Mouse (Mus musculus) frontal cortex, postnatal 10 days (tissue): ENCODE data around the gene Ppp1r1c.
A peak's percentile ranks its signal among the peaks of the same experiment; 100 is the strongest.

Experiments
- DNase-seq, 2 experiments: peaks; one replicate each; pipeline ENCODE4 v3.0.0; 2022; ENCODE audit warnings: low spot score in 2 of 2, mixed read lengths in 1 of 2

Ppp1r1c gene

DNA sequence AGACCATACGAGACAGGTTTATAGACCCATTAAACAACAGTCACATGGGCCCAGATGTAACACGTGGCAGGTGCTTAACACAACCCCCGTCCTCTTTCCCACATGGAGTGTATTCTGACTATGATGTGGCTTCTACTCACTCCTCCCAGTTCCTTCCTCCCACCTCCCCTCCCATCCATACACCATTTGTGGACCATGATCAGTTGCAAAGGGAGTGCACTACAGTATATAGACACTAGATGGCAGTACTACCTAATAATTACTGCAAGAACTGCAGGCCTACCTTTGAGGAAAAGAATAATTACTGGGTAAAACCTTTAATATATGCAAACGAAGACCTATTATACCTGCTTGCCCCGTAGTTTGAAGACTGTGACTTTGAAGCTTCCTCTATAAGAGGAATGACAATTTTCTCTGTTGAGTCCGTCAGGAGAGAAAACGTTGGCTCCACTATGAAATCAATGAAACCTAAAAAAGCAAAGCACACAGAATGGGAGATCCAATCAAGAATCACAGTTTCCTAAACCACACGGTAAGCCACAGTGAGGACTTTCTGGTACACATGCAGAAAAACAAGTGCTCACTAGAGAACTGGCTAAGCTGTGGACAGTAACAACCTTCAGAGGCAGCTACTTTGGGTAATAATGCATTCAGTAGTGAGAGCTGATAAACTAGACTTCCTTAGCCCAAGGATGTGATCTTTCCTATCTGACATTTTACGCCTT, 157.9 kb downstream of the Ppp1r1c start:
- DNase-seq, result peak in 1 of 2 experiments; percentile 11
